Mouse (Mus musculus) megakaryocyte, embryonic 14.5 days (primary cell): ENCODE results near the gene Fam196b.

Experiments
- FLI1 ChIP-seq: IDR thresholded peaks from 2 replicates; pipeline ENCODE4 v1.6.1; 2012; ENCODE audit warnings: low read length, inconsistent platforms, mixed read lengths
- GATA1 ChIP-seq: IDR thresholded peaks from 3 replicates; pipeline ENCODE4 v1.6.1; 2012; ENCODE audit warnings: mixed read lengths, low read length, inconsistent platforms, borderline replicate concordance

GRCm38 (mm10) chr11:34468571-34468970, 153.9 kb downstream of the Fam196b start:
- TF ChIP-seq GATA1: no peak
- TF ChIP-seq FLI1: no peak
